Mouse (Mus musculus) midbrain, embryonic 14.5 days (tissue): ENCODE data around the gene Nid2. TPM values are rescaled to one million over a fixed set of nuclear protein-coding genes. Genes with fewer than 3 reads are reported as not detected.
A peak's percentile ranks its signal among the peaks of the same experiment; 100 is the strongest.

Experiments
- ATAC-seq: fragments of 200-750 bp; cut with Nextera tagmentation; 2 replicates; pipeline ENCODE4 v1.8.0; 2017; ENCODE audit warnings: moderate number of reproducible peaks, moderate library complexity; ENCODE audit not compliant: low FRiP score, low TSS enrichment
- DNase-seq: peaks from one replicate; pipeline ENCODE4 v3.0.0-alpha.2; 2015
- H3K27ac ChIP-seq: fragments of 300-500 bp; sonication (generic); replicated peaks from 2 replicates; pipeline ENCODE4 v1.5.1; 2014; ENCODE audit warnings: mild to moderate bottlenecking, low read depth, low read length, moderate library complexity
- H3K27me3 ChIP-seq: fragments of 300-500 bp; sonication (generic); 2 replicates; pipeline ENCODE4 v1.6.1; 2014; ENCODE audit warnings: low read length, control low read depth, mixed read lengths; ENCODE audit not compliant: control insufficient read depth, insufficient read depth
- H3K36me3 ChIP-seq: fragments of 300-500 bp; sonication (generic); 2 replicates; pipeline ENCODE4 v1.6.1; 2014; ENCODE audit warnings: low read length, control low read depth; ENCODE audit not compliant: control insufficient read depth, insufficient read depth
- H3K4me1 ChIP-seq: fragments of 300-500 bp; sonication (generic); 2 replicates; pipeline ENCODE4 v1.6.1; 2014; ENCODE audit warnings: mild to moderate bottlenecking, antibody characterized with exemption, low read length, control low read depth; ENCODE audit not compliant: control insufficient read depth, insufficient read depth
- H3K4me2 ChIP-seq: fragments of 300-500 bp; sonication (generic); 2 replicates; pipeline ENCODE4 v1.6.1; 2014; ENCODE audit warnings: mild to moderate bottlenecking, low read length, moderate library complexity
- H3K4me3 ChIP-seq: fragments of 300-500 bp; sonication (generic); replicated peaks from 2 replicates; pipeline ENCODE4 v1.5.1; 2014; ENCODE audit warnings: low read depth, low read length
- H3K9ac ChIP-seq: fragments of 300-500 bp; sonication (generic); replicated peaks from 2 replicates; pipeline ENCODE4 v1.6.1; 2014; ENCODE audit warnings: mild to moderate bottlenecking, low read length, moderate library complexity
- H3K9me3 ChIP-seq: fragments of 300-500 bp; sonication (generic); 2 replicates; pipeline ENCODE4 v1.6.1; 2016; ENCODE audit warnings: low read length, control low read depth, mixed read lengths; ENCODE audit not compliant: control insufficient read depth
- WGBS: fragments of 180-500 bp; shearing (Covaris S2); extraction: QIAGEN DNeasy Blood & Tissue Kit; methylation state at CpG from one replicate; pipeline ENCODE4 v1.1.7; 2014; 5-methylcytosine and 5-hydroxymethylcytosine counted together
- polyA plus RNA-seq: library from polyadenylated mRNA; unstranded; fragments of >200 nt; fragmentation: Nextera tagmentation; extraction: Ambion mirVana; gene quantifications from 2 replicates; pipeline ENCODE4 v1.2.1, GENCODE M21; 2014

The Nid2 gene
- 8.5 and 48.3 TPM in 2 replicates for polyA plus RNA-seq

- H3K27ac ChIP-seq: no peak within 1 kb of the TSS
- peak within 1 kb of the TSS; percentile 50 for H3K4me3 ChIP-seq
- H3K9ac ChIP-seq: peak within 1 kb of the TSS; percentile 47
- WGBS: under 1% methylated on average over 45 of the region's 45 CpGs
- H3K27me3 ChIP-seq: peaks cover 36% of the 10 kb centered on the region
- peak; percentile 91 for DNase-seq
- ATAC-seq: peak; percentile 88
- H3K4me1 ChIP-seq: peaks cover 20% of the 10 kb centered on the region
- H3K4me2 ChIP-seq: peak within 1 kb of the TSS; percentile 96
- no peaks in the 10 kb centered on the region for H3K36me3 ChIP-seq
- no peaks in the 10 kb centered on the region for H3K9me3 ChIP-seq
Measured at GRCm38 (mm10) chr14:19751025-19751771, at the start of gene Nid2. Gene Nid2, plus strand, starts transcription at chr14:19751265.

- ATAC-seq: no peak
- Histone ChIP-seq H3K36me3 (no peaks in the 10 kb centered on the region), H3K27ac (no peak overlapping the region), H3K4me3 (no peak overlapping the region), H3K4me2 (no peak overlapping the region), H3K9me3 (no peaks in the 10 kb centered on the region), H3K4me1 (no peaks in the 10 kb centered on the region), H3K27me3 (no peaks in the 10 kb centered on the region; the same call in 1 of the 2 replicates), H3K9ac (no peak overlapping the region)
- DNase-seq: peak; percentile 29
Measured at GRCm38 (mm10) chr14:19701546-19701945, 49.5 kb upstream of the Nid2 start.

GRCm38 (mm10) chr14:19705649-19706048, 45.4 kb upstream of the Nid2 start:
- H3K27ac ChIP-seq: no peak overlapping the region
- peaks cover 7% of the 10 kb centered on the region; the same call in 1 of the 2 replicates for H3K4me1 ChIP-seq
- no peaks in the 10 kb centered on the region for H3K9me3 ChIP-seq
- peak; percentile 76; the same call in 1 of the 2 replicates for ATAC-seq
- no peaks in the 10 kb centered on the region; the same call in 1 of the 2 replicates for H3K27me3 ChIP-seq
- 7% methylated on average over 16 of the region's 16 CpGs for WGBS
- no peak overlapping the region for H3K9ac ChIP-seq
- peak; percentile 84 for DNase-seq
- no peak overlapping the region for H3K4me3 ChIP-seq
- no peaks in the 10 kb centered on the region for H3K36me3 ChIP-seq
- H3K4me2 ChIP-seq: no peak overlapping the region

- Histone ChIP-seq H3K4me1 (peaks cover 7% of the 10 kb centered on the region; the same call in 1 of the 2 replicates), H3K9me3 (no peaks in the 10 kb centered on the region), H3K4me3 (no peak overlapping the region), H3K9ac (no peak overlapping the region), H3K27ac (no peak overlapping the region), H3K36me3 (no peaks in the 10 kb centered on the region), H3K27me3 (no peaks in the 10 kb centered on the region; the same call in 1 of the 2 replicates), H3K4me2 (no peak overlapping the region)
- ATAC-seq: no peak
- WGBS: 0% methylated on average over 5 of the region's 5 CpGs
- peak; percentile 88 for DNase-seq
Measured at GRCm38 (mm10) chr14:19706454-19706853, 44.6 kb upstream of the Nid2 start.

GRCm38 (mm10) chr14:19706997-19707396, 44.1 kb upstream of the Nid2 start:
- ATAC-seq (no peak), DNase-seq (no peak)
- H3K4me3 ChIP-seq: no peak overlapping the region
- no peak overlapping the region for H3K4me2 ChIP-seq
- no peaks in the 10 kb centered on the region for H3K9me3 ChIP-seq
- no peaks in the 10 kb centered on the region for H3K36me3 ChIP-seq
- H3K9ac ChIP-seq: no peak overlapping the region
- H3K27me3 ChIP-seq: no peaks in the 10 kb centered on the region; the same call in 1 of the 2 replicates
- WGBS: 83% methylated on average over 2 of the region's 2 CpGs
- H3K4me1 ChIP-seq: peaks cover 7% of the 10 kb centered on the region; the same call in 1 of the 2 replicates
- no peak overlapping the region for H3K27ac ChIP-seq

- H3K9ac ChIP-seq: no peak overlapping the region
- WGBS: 76% methylated on average over 11 of the region's 11 CpGs
- H3K4me2 ChIP-seq: no peak overlapping the region
- DNase-seq (no peak), ATAC-seq (no peak)
- H3K36me3 ChIP-seq: no peaks in the 10 kb centered on the region
- H3K27ac ChIP-seq: no peak overlapping the region
- H3K4me3 ChIP-seq: no peak overlapping the region
- H3K27me3 ChIP-seq: no peaks in the 10 kb centered on the region; the same call in 1 of the 2 replicates
- H3K4me1 ChIP-seq: peaks cover 7% of the 10 kb centered on the region; the same call in 1 of the 2 replicates
- no peaks in the 10 kb centered on the region for H3K9me3 ChIP-seq
Measured at GRCm38 (mm10) chr14:19707721-19708507, 43.2 kb upstream of the Nid2 start.

GRCm38 (mm10) chr14:19709161-19709560, 41.9 kb upstream of the Nid2 start:
- Histone ChIP-seq H3K36me3 (no peaks in the 10 kb centered on the region), H3K4me2 (peak overlapping the region; percentile 26), H3K9me3 (no peaks in the 10 kb centered on the region), H3K4me3 (no peak overlapping the region), H3K4me1 (peaks cover 7% of the 10 kb centered on the region; the same call in 1 of the 2 replicates), H3K27me3 (no peaks in the 10 kb centered on the region; the same call in 1 of the 2 replicates), H3K9ac (no peak overlapping the region), H3K27ac (no peak overlapping the region)
- ATAC-seq (no peak), DNase-seq (peak; percentile 27)
- WGBS: 44% methylated on average over 9 of the region's 9 CpGs

- Histone ChIP-seq H3K36me3 (no peaks in the 10 kb centered on the region), H3K4me3 (no peak overlapping the region), H3K9ac (no peak overlapping the region), H3K27me3 (no peaks in the 10 kb centered on the region), H3K9me3 (no peaks in the 10 kb centered on the region), H3K4me1 (peaks cover 7% of the 10 kb centered on the region; the same call in 1 of the 2 replicates), H3K4me2 (no peak overlapping the region), H3K27ac (no peak overlapping the region)
- DNase-seq (no peak), ATAC-seq (no peak)
- WGBS: 66% methylated on average over 1 of the region's 1 CpGs
Measured at GRCm38 (mm10) chr14:19711771-19712170, 39.3 kb upstream of the Nid2 start.
